Mouse (Mus musculus): Measurements from ENCODE around the gene Smim27.

DNA sequence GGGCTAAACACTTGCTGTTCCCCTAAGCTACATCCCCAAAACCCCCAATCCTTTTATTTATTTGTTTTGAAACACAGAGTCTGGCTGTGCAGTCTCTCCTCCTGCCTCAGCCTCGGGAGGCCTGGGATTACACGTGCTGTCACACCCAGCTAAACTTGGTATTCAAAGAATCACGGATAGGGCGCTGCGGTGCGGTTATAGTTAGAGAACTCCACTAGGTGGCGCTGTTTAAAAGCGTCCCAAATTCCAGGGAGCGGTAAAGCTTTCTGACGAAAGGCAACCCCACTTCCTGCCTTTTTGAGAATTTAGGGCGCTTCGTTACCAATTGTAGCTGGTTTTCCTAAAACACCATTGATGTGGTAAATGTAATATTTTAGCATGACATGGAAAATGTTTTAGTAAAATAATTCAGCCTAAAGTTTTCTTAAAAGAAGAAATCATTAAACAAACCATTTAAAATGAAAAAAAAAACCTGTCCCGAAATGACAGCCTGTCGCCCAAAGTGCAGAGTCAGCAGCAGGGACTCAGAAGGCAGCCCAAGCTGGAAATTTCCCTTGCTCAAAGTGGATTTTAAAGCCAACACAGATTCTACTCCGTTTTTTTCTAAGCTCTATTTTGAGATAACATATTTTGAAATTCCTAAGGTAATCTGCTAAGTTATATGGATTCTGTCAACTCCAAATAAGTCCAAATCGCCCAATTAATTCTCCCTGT, 31.9 kb downstream of the Smim27 start:
- TF ChIP-seq CTCF (IDR thresholded peaks at IDR 0.05; ENCODE audit: low read depth) (peak; percentile 94), EP300 (optimal IDR thresholded peaks at IDR 0.05) (no peak)

Measured in stomach, postnatal 0 days (tissue).